Mouse (Mus musculus) megakaryocyte, embryonic 14.5 days (primary cell): ENCODE measurements around the gene Ofcc1.

Source experiments
- FLI1 ChIP-seq: IDR thresholded peaks from 2 replicates; pipeline ENCODE4 v1.6.1; 2012; ENCODE audit warnings: low read length, inconsistent platforms, mixed read lengths
- GATA1 ChIP-seq: IDR thresholded peaks from 3 replicates; pipeline ENCODE4 v1.6.1; 2012; ENCODE audit warnings: mixed read lengths, low read length, inconsistent platforms, borderline replicate concordance

- TF ChIP-seq GATA1 (no peak), FLI1 (no peak)
These were observed 361.0 kb downstream of the Ofcc1 start for GRCm38 (mm10) chr13:40000236-40000635.
